Mouse (Mus musculus) forebrain, embryonic 15.5 days (tissue): Measurements from ENCODE around the gene Gpn3. TPM values are rescaled to one million over a fixed set of nuclear protein-coding genes. Genes with fewer than 3 reads are reported as not detected.
"Not testable (repeated sequence)": the region's sequence is repeated elsewhere in the genome, so short reads cannot be mapped to it uniquely, and the experiment has no call there.

Experiments used
- ATAC-seq: fragments of 200-750 bp; cut with Nextera tagmentation; replicated peaks from 2 replicates; pipeline ENCODE4 v1.8.0; 2017; ENCODE audit warnings: mild to moderate bottlenecking, moderate TSS enrichment, moderate library complexity
- H3K27ac ChIP-seq: fragments of 300-500 bp; sonication (generic); replicated peaks from 2 replicates; pipeline ENCODE4 v1.5.1; 2015; ENCODE audit warnings: mild to moderate bottlenecking, inconsistent platforms
- H3K27me3 ChIP-seq: fragments of 300-500 bp; sonication (generic); 2 replicates; pipeline ENCODE4 v1.6.1; 2015; ENCODE audit warnings: inconsistent platforms
- H3K36me3 ChIP-seq: fragments of 300-500 bp; sonication (generic); 2 replicates; pipeline ENCODE4 v1.6.1; 2015; ENCODE audit warnings: mild to moderate bottlenecking, inconsistent platforms
- H3K4me1 ChIP-seq: fragments of 300-500 bp; sonication (generic); 2 replicates; pipeline ENCODE4 v1.6.1; 2015; ENCODE audit warnings: inconsistent platforms
- H3K4me2 ChIP-seq: fragments of 300-500 bp; sonication (generic); replicated peaks from 2 replicates; pipeline ENCODE4 v1.6.1; 2015; ENCODE audit warnings: mild to moderate bottlenecking, inconsistent platforms
- H3K4me3 ChIP-seq: fragments of 300-500 bp; sonication (generic); 2 replicates; pipeline ENCODE4 v1.5.1; 2015; ENCODE audit warnings: mild to moderate bottlenecking, inconsistent platforms
- H3K9ac ChIP-seq: fragments of 300-500 bp; sonication (generic); replicated peaks from 2 replicates; pipeline ENCODE4 v1.6.1; 2015; ENCODE audit warnings: mild to moderate bottlenecking, inconsistent platforms
- H3K9me3 ChIP-seq: fragments of 300-500 bp; sonication (generic); 2 replicates; pipeline ENCODE4 v1.6.1; 2016; ENCODE audit warnings: inconsistent platforms
- WGBS: fragments of 180-500 bp; shearing (Covaris S2); methylation state at CpG from one replicate; pipeline ENCODE4 v1.1.7; 2015; ENCODE audit warnings: mixed read lengths; 5-methylcytosine and 5-hydroxymethylcytosine counted together
- polyA plus RNA-seq: library from polyadenylated mRNA; unstranded; fragments of >200 nt; fragmentation: Nextera tagmentation; extraction: Ambion mirVana; gene quantifications from 2 replicates; pipeline ENCODE4 v1.2.1, GENCODE M21; 2015

Gene Gpn3
- polyA plus RNA-seq, 1 experiment from 2014 or later: 47.7 TPM

GRCm38 (mm10) chr5:122409692-122410645 lies 38.3 kb downstream of the Gpn3 start:
- Histone ChIP-seq H3K27ac (no peak overlapping the region), H3K4me1 (no peaks in the 10 kb centered on the region), H3K27me3 (no peaks in the 10 kb centered on the region), H3K9ac (no peak overlapping the region), H3K36me3 (peaks cover 32% of the 10 kb centered on the region), H3K9me3 (no peaks in the 10 kb centered on the region; the same call in 1 of the 2 replicates), H3K4me2 (no peak overlapping the region), H3K4me3 (no peak overlapping the region)
- WGBS: 87% methylated on average over 19 of the region's 19 CpGs
- no peak for ATAC-seq

GRCm38 (mm10) chr5:122411892-122412291 lies 40.2 kb downstream of the Gpn3 start:
- H3K36me3 ChIP-seq: peaks cover 13% of the 10 kb centered on the region
- ATAC-seq: no peak
- WGBS: 85% methylated on average over 5 of the region's 5 CpGs
- no peak overlapping the region for H3K9ac ChIP-seq
- no peaks in the 10 kb centered on the region for H3K27me3 ChIP-seq
- no peaks in the 10 kb centered on the region for H3K4me1 ChIP-seq
- no peak overlapping the region for H3K4me3 ChIP-seq
- no peaks in the 10 kb centered on the region for H3K9me3 ChIP-seq
- no peak overlapping the region for H3K27ac ChIP-seq
- no peak overlapping the region for H3K4me2 ChIP-seq

GRCm38 (mm10) chr5:122412826-122413225 lies 41.1 kb downstream of the Gpn3 start:
- Histone ChIP-seq H3K27me3 (no peaks in the 10 kb centered on the region), H3K4me1 (no peaks in the 10 kb centered on the region), H3K4me2 (no peak overlapping the region), H3K27ac (no peak overlapping the region), H3K4me3 (no peak overlapping the region), H3K9ac (no peak overlapping the region), H3K36me3 (peaks cover 5% of the 10 kb centered on the region), H3K9me3 (no peaks in the 10 kb centered on the region)
- 69% methylated on average over 6 of the region's 6 CpGs for WGBS
- no peak for ATAC-seq

DNA sequence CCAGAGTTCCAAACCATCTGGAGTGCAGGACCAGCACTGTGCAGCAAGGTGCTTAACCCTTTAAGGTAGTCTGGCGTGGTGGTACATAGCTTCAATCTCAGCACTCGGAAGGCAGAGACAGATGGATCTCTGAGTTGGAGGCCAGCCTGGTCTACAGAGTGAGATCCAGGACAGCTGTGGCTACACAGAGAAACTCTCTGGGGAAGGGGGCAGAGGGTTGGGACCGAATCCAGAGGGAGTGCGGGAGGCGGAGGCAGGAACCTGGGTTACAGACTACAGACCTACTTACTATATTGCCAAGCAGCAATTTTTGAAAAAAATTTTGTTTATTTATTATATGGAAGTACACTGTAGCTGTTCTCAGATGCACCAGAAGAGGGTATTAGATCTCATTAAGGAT lies 42.7 kb downstream of the Gpn3 start:
- Histone ChIP-seq H3K9me3 (no peaks in the 10 kb centered on the region), H3K4me3 (no peak overlapping the region), H3K9ac (no peak overlapping the region), H3K27me3 (no peaks in the 10 kb centered on the region), H3K27ac (no peak overlapping the region), H3K36me3 (peaks cover 5% of the 10 kb centered on the region), H3K4me1 (no peaks in the 10 kb centered on the region), H3K4me2 (no peak overlapping the region)
- 83% methylated on average over 5 of the region's 5 CpGs for WGBS
- no peak for ATAC-seq

DNA sequence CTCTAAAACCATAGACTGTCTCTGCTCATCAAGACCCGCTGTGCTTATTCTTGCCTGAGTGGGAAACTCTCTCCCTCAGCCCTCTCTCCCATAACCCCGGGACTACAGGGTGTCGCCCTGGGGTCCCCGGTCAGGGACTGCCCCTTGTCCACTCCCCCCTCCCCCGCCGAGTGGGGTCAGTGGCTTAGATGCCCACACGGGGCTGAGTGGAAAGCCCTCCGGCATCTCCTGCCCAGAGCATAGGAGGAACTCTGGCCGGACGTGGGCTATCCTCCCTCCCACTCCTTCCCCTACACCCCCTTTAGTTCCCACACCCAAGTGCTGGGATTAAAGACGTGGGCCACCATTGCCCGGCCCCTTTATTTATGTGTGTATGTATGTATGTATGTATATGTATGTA lies 43.8 kb downstream of the Gpn3 start:
- Histone ChIP-seq H3K9ac (no peak overlapping the region), H3K27me3 (no peaks in the 10 kb centered on the region), H3K36me3 (no peaks in the 10 kb centered on the region), H3K9me3 (no peaks in the 10 kb centered on the region), H3K27ac (no peak overlapping the region), H3K4me2 (no peak overlapping the region), H3K4me3 (no peak overlapping the region), H3K4me1 (no peaks in the 10 kb centered on the region)
- no peak for ATAC-seq
- 89% methylated on average over 12 of the region's 12 CpGs for WGBS

- H3K4me1 ChIP-seq: peaks cover 19% of the 10 kb centered on the region
- not testable (repeated sequence) for H3K9me3 ChIP-seq, H3K4me2 ChIP-seq, H3K4me3 ChIP-seq, H3K27ac ChIP-seq, H3K36me3 ChIP-seq, ATAC-seq, H3K9ac ChIP-seq, H3K27me3 ChIP-seq
- WGBS: 68% methylated on average over 4 of the region's 4 CpGs
Observed at GRCm38 (mm10) chr5:122420676-122421075, 49.0 kb downstream of the Gpn3 start.

DNA sequence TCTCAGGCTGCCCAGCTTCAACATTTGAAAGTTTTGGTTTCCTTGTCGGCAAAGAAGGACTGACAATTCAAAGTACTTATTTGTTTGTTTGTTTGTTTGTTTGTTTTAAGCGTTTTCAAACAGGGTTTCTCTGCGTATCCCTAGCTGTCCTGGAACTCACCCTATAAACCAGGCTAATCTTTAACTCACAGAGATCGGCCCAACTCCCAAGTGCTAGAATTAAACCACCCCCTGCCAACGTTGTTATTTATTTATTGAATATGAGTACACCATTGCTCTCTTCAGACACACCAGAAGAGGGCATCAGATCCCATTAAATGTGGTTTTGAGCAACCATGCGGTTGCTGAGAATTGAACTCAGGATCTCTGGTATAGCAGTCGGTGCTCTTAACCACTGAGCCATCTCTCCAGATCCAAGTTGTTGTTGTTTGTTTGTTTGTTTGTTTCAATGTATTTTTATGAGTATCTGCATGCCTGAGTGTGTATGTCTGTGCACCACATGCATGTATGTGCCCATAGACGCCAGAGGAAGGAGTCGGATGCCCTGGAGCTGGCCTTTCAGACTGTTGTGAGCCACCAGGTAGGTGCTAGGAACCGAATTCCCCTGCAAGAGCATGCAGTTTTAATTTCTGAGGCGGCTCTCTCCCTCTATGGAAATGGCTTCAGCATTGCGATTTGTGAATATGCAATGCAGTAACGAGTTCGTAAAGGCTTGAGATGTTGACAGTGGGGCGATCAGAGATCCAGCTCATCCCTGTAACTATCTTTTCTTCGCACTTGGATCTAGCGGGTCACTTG lies 49.8 kb downstream of the Gpn3 start, which contains the start of gene Anapc7:
Anapc7 (plus strand) TSS at position 423 of the 798 bp plus-strand sequence.
- Histone ChIP-seq H3K9me3 (no peaks in the 10 kb centered on the region), H3K36me3 (no peaks in the 10 kb centered on the region), H3K27ac (peak within 1 kb of the TSS; percentile 93), H3K27me3 (no peaks in the 10 kb centered on the region), H3K4me1 (peaks cover 19% of the 10 kb centered on the region), H3K9ac (peak within 1 kb of the TSS; percentile 82), H3K4me3 (peak within 1 kb of the TSS; percentile 83), H3K4me2 (peak within 1 kb of the TSS; percentile 86)
- WGBS: 23% methylated on average over 17 of the region's 17 CpGs
- ATAC-seq: peak; percentile 3

- peak overlapping the region; percentile 93 for H3K27ac ChIP-seq
- H3K4me2 ChIP-seq: peak overlapping the region; percentile 86
- peak overlapping the region; percentile 83 for H3K4me3 ChIP-seq
- peak; percentile 92 for ATAC-seq
- no peaks in the 10 kb centered on the region for H3K36me3 ChIP-seq
- whole genome bisulfite sequencing: under 1% methylated on average over 73 of the region's 73 CpGs
- H3K4me1 ChIP-seq: peaks cover 19% of the 10 kb centered on the region
- no peaks in the 10 kb centered on the region for H3K9me3 ChIP-seq
- H3K9ac ChIP-seq: peak overlapping the region; percentile 82
- no peaks in the 10 kb centered on the region for H3K27me3 ChIP-seq
Observed at GRCm38 (mm10) chr5:122422071-122422964, 50.6 kb downstream of the Gpn3 start.

DNA sequence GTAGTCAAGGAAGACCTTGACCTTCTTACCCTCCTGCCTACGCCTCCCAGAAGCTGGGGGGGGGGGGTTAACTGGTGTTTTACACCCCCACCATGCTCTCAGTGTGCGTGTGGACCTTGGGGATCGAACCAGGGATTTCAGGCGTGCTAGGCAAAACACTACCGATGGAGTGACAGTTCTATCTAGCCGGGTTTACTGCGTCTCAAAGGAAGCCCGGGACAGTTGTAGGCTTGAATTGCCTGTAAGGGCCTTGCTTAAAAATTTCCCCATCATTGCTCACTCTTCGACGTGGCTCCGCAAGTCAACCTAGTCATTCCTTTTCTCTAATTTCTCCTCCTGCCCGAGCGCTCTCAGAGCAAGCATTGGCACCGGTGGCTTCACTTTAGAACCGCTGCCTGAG lies 51.4 kb downstream of the Gpn3 start:
- 0 out of 2 replicates have a peak, but pooled peaks have one; percentile 2 for ATAC-seq
- peak overlapping the region; percentile 83 for H3K4me3 ChIP-seq
- H3K4me2 ChIP-seq: peak overlapping the region; percentile 86
- H3K9me3 ChIP-seq: no peaks in the 10 kb centered on the region
- H3K4me1 ChIP-seq: peaks cover 19% of the 10 kb centered on the region
- H3K27ac ChIP-seq: peak overlapping the region; percentile 93; the same call in 1 of the 2 replicates
- WGBS: 35% methylated on average over 15 of the region's 15 CpGs
- peak overlapping the region; percentile 82 for H3K9ac ChIP-seq
- no peaks in the 10 kb centered on the region for H3K27me3 ChIP-seq
- H3K36me3 ChIP-seq: peaks cover 3% of the 10 kb centered on the region

DNA sequence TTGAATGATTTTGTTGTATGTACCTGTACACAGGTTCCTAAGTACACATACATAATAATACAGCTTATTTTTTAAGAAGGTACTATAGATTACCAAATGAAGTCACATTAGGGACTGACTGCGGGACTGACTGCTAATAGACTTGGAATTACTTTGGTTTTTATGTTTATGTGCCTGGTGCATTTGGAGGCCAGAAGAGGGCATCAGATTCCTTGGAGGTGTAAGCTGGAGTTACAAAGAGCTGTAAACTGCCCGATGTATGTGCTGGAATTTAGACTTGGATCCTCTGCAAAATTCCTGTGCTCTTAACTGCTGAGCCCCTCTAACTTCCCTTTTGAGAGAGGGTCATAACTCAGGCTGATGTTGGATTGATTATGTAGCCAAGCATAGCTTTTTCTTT lies 53.9 kb downstream of the Gpn3 start:
- 88% methylated on average over 2 of the region's 2 CpGs for WGBS
- H3K4me3 ChIP-seq: no peak overlapping the region
- no peak for ATAC-seq

DNA sequence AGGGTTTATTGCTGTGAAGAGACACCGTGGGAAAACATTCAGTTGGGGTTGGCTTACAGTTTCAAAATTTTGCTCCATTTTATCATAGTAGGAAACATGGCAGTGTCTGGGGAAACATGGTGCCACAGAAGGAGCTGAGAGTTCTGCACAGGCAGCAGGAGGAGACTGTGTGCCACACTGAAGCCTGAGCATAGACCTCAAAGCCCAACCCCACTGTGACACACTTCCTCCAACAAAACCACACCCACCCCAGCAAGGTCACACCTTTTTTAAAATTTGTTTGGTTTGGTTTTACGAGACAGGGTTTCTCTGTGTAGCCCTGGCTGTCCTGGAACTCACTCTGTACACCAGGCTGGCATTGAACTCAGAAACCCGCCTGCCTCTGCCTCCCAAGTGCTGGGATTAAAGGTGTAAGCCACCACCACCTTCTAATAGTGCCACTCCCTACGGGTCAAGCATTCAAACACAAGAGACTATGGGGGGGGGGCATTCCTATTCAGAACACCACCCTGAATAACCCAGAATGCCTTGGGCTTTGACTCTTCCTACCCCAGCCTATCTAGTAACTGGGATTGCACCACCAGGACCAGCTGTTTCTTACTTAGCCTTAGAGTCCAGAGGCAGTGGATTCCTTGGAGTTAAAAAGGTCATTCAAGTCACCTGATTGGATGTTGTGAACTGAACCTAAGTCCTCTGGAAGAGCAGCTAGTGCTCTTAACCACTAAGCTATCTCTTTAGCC lies 58.5 kb downstream of the Gpn3 start:
- ATAC-seq: no peak
- peaks cover 72% of the 10 kb centered on the region for H3K36me3 ChIP-seq
- H3K27ac ChIP-seq: no peak overlapping the region
- no peaks in the 10 kb centered on the region for H3K27me3 ChIP-seq
- no peak overlapping the region for H3K9ac ChIP-seq
- H3K4me2 ChIP-seq: no peak overlapping the region
- no peaks in the 10 kb centered on the region for H3K9me3 ChIP-seq
- no peaks in the 10 kb centered on the region for H3K4me1 ChIP-seq
- WGBS: 90% methylated on average over 4 of the region's 4 CpGs
- no peak overlapping the region for H3K4me3 ChIP-seq

More for the DNA sequence above, 53.9 kb downstream of the Gpn3 start:
- Histone ChIP-seq H3K9me3 (no peaks in the 10 kb centered on the region), H3K4me1 (peaks cover 19% of the 10 kb centered on the region), H3K27ac (no peak overlapping the region), H3K27me3 (no peaks in the 10 kb centered on the region), H3K36me3 (peaks cover 27% of the 10 kb centered on the region), H3K4me2 (no peak overlapping the region), H3K9ac (no peak overlapping the region)
